Mouse (Mus musculus): Measurements from ENCODE around the gene Elavl1. TPM values are rescaled to one million over a fixed set of nuclear protein-coding genes. Genes with fewer than 3 reads are reported as not detected.

Elavl1 gene
- total RNA-seq, 4 experiments from 2014 or later = 69.3 to 80.9 (median 76.7) TPM

DNA sequence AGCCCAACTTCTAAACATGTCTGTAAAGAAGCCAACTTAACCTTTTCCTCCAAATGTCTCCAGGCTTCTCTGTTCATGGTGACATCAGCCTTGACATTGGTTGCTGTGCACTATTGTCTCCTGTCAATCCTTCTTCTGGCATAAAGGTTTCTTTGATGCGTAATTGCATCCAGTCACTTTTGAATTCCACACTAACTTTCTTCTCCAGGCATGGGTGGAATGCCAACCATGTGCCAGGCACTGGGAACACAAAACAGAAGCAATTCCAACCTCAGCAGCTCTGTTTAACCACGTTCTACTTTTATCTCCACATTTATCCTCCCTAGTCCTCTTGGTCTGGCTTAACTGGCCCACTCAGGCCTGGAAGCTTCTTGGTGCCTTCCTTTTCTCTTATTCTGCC, 4.2 kb downstream of the Elavl1 start:
- DNase-seq (ENCODE audit: low spot score in 2 of 2) = no peak

DNA sequence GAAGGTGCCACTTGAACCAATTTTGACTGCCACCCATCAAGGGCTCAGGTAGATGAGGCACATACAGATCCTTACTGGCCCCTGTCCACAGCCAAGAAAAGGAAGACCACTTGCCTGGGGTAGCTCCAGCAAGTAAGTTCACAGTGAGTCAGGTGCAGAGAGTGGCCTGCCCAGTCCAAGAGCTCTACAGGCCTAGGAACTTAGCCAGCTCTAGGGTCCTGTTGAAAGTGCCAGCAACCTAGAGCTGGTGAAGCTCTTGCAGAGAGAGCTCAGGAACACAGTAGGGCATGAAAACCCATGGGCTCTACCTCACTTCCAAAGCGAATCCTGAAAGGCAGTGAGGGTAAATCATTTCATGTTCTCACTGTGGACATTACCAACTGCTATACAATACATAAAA, 4.8 kb downstream of the Elavl1 start:
- no peak for DNase-seq (ENCODE audit: low spot score in 2 of 2)

DNA sequence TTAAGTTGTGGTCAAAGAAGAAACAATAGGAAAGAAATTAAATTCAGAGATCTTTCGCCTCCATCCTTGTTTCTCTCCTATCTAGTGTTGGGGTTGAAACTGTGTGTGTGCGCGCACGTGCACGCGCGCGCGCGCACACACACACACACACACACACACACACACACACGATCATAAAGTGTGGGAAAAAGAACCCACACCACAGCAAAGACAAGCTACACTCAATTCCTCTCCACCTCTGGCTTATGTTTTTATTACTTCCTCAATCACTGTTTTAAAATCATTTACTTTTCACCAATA, 5.7 kb downstream of the Elavl1 start:
- no peak for DNase-seq (ENCODE audit: low spot score in 2 of 2)

DNA sequence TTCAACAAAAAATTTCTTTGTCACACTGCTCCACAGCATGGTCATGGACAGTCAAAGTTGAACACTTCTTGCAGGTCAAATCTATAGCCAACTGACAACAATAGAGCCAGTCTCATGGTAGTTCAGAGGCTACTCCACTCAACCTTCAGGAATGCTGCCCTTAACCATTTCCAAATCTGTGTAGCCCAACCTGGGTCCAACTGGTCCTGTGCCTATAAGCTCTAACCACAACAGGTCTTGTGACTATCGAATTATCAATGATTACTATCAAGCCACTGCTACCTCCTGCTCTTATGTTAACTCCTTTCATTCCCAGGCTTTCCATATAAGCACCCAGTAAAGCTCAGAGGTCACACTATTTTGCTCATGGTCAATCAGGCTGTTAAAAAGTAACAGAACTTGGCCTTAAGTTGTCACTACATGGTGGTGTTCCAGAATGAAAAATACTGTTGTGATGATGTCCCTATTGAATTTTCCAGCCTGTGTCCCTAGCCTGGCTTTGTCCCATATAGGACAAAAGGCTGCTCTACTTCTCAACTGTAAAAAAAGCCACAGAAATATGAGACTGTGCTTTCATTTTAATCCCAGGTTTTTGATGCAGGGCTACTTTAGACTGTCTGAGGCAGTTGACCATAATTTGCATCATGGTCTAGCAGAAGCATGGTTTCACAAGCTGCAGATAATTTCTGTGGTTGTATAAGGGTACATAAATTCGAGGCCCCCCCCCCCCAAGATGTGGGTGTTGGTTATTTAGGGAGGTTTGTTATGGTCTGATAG, 6.2 kb downstream of the Elavl1 start:
- DNase-seq (ENCODE audit: low spot score in 2 of 2) = no peak

DNA sequence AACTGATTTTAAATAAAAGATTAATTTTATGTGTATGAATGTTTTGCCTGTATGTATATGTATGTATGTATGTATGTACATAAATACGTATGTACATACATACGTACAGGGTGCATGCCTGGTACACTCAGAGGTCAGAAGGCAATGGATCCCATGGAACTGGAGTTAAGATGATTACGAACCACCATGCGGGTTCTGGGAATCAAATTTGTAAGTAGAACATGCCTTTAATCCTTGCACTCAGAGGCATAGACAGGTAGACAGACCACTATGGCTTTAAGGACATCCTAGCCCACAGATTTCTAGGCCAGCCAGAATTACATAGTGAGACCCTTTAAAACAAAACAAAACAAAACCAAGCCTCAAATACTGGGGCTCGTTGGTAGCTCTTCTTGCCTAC, 7.1 kb downstream of the Elavl1 start:
- no peak for DNase-seq (ENCODE audit: low spot score in 2 of 2)

DNA sequence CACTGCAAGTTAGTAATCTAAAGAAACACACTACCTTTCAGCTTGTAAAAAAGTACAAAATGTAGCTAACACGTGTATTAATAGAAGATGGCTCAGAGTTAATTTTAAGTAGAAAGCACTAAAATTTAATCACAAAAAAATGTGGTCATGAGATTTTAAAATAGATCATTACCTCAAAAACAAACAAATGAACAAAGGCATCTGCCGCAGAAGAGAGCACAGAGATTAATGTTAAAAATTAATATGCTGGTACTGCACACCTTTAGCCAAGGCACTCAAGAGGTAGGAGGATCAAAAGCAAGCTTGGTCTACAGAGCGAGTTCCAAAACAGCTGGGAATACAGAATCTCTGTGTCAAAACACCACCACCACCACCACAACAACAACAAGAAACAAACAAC, 10.4 kb downstream of the Elavl1 start:
- no peak for DNase-seq (ENCODE audit: low spot score in 2 of 2)

DNA sequence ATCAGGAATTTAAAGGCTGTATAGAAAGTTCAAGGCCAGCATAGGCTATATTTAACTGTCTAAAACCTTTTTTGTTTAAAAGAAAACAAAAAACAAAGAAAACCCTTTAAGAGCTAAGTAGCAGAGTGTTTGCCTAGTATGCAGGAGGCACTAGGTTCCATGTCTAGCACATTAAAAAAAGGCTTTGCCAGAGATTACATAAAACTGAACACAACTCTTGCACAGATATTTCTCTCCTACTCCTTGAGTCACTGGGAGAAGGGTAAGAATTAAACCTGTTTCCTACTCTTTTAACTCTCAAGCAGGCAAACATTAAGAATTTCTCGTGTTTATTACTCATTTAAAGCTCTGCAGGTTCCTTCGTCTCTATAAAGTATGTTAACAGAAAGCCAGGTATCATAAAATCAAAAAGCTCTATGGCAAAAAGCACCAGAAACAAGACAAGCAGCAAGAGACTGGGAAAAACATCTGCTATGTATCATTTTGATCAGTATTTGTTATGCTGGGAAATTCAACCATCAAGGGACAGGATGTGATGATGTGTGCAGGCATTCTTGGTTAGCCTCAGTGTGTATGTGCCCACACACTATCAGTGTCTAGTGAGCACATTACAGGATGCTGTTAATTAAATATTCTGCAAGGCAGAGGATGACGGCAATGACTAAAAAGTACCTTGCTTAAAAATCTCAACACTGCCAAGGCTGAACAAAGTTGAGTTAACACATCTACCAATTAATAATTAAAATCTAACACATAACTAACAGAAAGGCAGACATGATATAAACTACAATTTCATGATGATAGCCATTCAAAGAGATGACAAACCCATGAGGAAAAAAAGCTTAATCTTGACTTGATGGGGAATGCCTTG, 11.7 kb downstream of the Elavl1 start:
- no peak for DNase-seq (ENCODE audit: low spot score in 2 of 2)

DNA sequence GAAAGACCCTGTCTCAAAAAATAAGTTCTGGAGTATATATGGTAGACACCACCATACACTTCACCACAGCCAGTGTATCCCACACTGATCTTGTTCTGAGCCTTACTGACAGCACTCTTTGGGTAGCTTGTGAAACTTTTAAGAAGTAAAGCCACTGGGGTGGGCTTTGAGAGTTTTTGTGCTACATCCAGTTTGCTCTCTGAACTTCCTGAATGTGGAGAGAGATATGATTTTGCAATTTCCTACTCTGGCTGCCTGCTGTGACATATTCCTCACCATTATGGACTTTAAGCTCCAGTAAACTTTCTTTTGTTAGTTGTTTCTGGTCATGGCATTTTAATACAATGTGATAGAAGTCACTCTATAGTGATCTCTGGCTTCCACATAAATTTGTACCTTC, 13.1 kb downstream of the Elavl1 start:
- DNase-seq (ENCODE audit: low spot score in 2 of 2) = no peak

DNA sequence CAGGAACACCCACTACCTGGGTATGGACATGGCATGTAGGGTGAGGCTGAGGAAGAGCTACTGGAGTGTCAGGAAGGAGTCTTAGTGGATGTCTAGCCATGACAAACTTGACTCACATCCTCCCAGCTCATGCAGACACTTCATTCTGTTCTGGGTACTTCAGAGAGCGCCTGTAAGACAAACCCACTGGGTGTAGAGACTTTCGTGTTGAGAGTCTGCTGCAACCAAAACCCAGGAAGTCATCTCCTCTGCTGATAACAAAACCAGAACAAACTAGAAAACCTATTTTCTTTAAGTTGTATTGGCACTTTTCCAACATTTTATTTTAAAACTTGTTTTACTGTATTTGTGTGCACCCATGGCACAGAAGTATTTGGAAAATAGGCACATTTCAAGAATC, 19.4 kb downstream of the Elavl1 start:
- no peak for DNase-seq (ENCODE audit: low spot score in 2 of 2)

DNA sequence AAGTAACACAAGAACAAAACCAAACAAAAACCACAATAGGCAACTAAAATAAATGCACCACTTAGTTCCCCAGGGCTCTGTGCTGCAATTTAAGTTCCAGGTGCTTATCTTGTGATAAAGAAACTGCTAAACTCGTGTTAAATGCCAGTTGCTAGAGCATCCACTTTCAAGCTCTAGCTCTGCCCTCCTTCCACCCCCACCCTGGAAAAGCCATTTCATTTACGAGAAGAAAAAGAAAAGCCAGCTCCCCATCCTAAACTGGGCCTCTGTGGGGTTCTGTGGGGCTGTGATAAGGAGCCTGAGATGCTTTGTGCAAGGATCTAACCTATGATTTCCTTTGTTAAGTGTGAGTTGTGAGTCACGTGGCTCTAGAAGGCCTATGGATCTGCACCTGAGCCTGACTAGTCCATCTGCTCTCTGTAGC, 21.1 kb downstream of the Elavl1 start:
- DNase-seq (ENCODE audit: low spot score in 2 of 2) = no peak

DNA sequence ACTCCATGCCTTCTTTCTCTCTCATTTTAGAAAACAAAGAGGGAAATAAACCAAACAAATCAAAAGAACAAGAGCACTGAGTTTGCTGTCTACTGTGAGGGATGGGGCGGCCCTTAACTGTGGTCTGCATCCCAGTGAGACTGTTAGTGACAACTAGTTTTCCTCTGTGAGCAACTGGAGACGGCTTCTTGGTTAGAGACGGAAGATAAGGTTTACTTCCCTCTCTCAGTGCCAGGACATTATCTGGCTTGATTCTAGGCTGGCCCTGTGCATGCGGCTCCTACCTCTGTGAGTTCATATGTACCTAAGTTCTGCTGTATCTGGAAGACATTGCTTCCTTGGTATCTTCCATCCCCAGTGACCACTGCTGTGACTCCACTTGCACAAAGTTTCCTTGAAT, 27.4 kb downstream of the Elavl1 start:
- DNase-seq (ENCODE audit: low spot score in 2 of 2) = no peak

DNA sequence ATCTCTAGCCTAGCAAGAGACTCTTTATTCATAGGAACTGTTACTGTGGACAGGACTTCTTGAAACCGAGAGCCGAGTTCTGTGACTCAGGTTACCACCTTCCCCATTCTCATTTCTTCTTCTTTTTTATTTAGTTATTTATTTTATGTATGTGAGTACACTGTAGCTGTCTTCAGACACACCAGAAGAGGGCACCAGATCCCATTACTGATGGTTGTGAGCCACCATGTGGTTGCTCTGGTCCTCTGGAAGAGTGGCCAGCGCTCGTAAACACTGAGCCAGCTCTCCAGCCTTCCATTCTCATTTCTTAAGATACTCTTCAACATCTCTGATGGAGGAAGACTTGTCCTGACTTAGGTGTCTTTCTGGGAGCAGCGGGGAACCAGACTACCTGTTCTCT, 32.5 kb downstream of the Elavl1 start:
- no peak for DNase-seq (ENCODE audit: low spot score in 2 of 2)

DNA sequence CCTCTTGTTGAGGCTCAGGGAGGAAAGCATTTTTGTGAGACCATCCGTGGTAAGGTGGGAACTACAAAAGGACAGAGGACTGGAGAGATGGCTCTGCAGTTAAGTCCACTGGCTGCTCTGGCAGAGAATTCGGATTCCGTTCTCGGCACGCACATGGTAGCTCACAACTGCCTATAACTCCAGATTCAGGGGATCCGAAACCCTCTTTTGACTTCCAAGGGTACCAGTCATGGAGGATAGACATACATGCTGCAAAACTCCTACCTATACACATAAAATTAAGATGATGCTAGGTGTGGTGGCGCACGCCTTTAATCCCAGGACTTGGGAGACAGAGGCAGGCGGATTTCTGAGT, 49.1 kb downstream of the Elavl1 start:
- no peak for DNase-seq (ENCODE audit: low spot score in 2 of 2)

DNA sequence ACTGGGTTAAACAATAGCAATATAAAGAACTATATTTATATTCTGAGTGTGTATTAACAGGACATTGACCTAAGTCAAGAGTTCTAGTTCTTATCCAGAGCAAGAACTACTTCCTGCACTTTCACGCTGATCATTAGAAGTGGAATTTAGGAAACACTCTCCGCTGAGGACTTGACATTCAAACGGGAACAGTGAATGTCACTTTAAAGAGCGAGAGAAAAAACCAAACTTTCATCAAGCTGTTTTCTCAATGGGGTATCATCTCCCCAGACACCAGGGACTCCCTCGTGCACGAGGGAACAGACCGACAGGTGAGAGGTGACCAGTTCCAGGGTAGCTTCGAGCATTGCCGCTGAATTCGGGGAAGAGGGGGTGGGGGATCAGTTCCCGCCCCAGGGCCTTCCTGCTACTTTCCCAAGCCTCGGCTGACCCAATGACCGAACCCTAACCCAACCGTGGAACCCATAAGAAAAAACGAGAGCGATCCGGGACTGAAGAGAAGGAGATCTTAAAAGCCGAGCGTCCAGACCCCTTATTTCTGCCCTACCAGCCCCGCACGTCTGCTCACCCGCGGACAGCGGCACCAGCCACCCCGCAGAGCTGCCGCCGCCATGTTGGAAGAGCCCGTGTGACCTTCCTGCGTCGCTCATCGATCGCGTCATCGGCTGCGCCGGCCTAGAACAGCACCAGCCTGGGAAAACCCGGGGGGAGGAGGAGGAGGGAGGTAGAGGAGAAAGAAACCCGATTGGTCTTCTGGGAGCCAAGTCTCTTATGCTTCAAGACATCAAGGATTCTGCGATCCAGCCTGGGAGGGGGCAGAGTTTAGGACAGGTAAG, 49.7 kb downstream of the Elavl1 start, which contains the start of gene Timm44:
Gene Timm44 (minus strand): TSS at position 639 of the 836 bp plus-strand sequence.
- peak; percentile 92 to 95 for DNase-seq (ENCODE audit: low spot score in 2 of 2)

DNA sequence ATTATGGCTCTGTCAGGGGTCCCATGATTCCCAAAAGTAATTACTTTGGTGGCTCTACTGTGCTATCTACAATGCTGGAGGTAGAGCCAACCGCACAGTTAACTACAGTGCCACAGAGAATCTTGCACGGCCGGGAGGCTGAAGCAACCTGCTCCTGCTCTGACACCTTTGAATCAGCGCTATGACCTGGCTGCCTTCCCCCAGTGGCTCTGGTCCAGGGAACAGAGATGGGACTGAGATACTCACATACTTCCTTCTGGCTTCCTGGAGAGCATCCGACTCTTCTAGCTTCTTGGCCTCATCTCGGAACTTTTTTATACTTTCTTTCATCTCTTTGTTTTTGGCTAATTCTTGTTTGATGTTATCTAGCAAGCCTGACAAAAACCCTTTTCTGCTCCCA, 55.6 kb downstream of the Elavl1 start:
- DNase-seq (ENCODE audit: low spot score in 2 of 2) = no peak

DNA sequence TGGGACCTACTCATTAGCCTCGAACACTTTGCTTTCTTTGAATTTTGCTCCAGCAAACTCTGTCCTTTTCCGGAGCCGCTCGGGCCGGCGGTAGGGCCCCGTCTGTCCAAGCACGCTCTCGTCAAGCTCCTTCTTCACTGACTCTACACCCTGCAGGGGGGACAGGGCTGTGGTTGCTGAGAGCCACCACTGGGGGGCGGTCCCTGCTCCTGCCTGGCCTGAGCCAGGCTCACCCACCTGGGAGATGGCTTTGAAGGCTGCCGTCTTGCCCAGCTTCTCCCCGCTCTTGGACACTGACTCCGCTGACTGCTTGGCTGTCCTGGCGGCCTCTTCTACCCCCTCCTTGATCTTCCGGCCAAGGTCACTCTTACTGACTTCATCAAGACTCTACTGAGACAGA, 57.6 kb downstream of the Elavl1 start:
- no peak for DNase-seq (ENCODE audit: low spot score in 2 of 2)

DNA sequence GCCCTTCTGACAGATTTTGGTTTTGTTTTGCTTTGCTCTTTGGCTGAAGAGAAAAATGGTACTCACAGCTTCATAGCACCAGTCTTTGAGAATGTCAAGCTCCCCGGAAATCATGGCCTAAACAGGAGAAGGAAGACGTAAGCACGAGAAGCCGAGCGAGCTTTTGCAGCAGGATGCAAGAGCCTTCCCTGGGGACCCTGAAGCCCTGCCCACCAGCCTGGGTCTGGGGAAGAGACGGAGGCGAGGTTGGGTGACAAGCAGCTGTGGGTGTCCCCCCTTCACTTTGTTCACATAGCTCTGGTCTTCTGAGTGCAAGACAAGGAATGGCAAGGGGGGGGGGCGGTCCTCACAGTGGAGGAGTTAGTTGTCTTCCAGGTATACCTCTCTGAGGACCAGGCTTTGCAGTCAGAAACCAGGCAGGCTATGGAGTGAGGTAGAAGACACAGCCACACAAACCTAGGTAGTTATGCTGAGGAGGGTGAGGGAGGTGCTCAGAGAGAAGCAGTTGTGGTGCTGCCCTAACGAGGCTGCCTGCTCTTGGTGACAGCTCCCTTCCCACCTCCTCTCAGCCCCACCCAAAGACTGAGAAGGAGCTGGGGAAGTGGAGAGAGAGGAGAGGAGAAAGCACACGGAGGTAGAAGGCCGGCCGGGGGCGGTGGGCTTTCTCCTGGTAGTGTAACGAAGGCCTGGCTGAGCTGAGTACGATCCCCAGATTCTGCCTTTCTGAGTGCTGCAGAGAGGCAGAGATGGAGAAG, 59.9 kb downstream of the Elavl1 start:
- no peak for DNase-seq (ENCODE audit: low spot score in 2 of 2)

DNA sequence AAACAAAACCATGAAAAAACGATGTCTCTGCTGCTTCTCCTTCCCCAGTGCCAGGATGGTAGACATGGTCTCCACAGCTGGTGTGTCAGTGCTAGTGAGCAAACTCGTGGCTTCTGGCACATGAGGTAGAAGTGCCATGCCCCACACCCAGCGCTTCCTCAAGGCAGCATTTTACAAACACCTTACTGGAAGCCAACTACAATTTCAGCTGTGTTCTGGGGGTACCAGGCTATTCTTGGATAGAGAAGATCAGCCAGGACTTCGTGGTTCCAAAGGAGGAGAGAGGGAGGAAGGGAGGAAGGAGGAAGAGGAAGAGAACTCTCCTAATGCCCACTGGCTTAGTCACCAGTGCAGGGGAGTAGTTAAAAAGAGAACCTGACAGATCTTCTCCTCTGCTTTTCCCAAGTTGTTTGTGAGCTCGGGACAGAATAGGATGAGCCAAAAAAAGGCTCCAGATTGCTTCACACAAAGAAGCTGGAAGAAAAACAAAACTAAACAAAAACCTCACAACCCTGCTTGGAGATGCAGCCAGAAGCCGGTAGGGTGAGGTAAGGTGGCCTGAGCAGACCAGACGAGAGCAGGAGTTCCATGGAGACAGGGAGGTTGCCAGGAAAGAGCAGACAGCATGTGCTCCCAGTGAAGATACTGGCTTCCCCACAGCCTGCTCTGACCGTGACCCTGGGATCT, 62.0 kb downstream of the Elavl1 start:
- DNase-seq (ENCODE audit: low spot score in 2 of 2) = no peak

DNA sequence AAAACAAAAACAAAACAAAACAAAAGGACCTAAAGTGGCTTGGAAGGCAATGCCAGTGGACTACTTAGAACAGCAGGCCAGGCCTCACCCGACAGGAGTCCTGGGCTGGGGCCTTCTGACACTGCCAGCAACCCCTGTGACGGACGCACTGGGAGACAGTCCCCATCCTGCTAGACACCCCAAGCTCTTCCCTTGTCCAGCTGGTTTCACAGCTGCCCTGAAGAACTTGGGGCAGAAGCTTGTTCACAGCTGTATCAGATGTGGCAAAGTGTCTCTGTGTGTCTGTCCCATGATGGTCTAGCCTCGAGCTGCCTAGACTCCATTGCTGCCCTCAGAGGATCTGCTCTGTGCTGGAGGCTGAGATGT, 65.4 kb downstream of the Elavl1 start:
- DNase-seq (ENCODE audit: low spot score in 2 of 2) = no peak

DNA sequence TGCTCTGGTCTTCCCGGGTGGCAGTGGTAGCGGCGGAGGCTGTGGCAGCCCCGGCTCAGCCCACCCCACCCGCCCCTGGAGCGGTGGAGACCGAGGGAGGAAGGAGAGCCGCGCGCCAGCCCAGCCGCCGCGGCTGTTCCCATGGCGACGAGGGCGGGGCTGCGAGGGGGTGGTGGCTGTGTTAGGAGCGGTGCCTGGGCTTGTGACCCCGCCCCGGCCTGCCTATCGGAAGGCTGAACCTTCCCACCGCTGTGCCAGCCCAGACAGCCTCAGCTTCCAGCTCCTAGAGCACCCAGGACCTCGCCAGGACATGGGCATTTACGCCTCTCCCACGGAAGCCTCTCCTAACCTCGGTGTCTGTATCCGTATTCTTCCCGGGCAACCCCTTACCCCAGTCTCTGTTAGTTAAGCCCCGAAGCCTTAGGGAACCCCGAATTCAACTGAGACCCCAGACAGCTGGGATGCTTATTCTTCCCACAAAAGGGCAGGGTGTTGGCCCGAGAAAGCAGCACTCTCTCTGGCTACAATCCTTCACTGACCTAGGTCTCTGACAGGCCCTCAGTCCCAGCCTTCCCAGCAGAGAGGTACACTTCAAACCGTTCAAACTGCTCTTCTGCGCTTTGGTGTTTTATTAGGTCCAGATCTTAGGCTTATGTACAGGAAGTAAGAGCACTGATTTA, 65.9 kb downstream of the Elavl1 start, which contains the start of gene Ctxn1:
Gene Ctxn1 (minus strand): TSS at position 150 of the 680 bp plus-strand sequence.
- peak; percentile 88 to 89 for DNase-seq (ENCODE audit: low spot score in 2 of 2)
